In the genomic region with DNA sequence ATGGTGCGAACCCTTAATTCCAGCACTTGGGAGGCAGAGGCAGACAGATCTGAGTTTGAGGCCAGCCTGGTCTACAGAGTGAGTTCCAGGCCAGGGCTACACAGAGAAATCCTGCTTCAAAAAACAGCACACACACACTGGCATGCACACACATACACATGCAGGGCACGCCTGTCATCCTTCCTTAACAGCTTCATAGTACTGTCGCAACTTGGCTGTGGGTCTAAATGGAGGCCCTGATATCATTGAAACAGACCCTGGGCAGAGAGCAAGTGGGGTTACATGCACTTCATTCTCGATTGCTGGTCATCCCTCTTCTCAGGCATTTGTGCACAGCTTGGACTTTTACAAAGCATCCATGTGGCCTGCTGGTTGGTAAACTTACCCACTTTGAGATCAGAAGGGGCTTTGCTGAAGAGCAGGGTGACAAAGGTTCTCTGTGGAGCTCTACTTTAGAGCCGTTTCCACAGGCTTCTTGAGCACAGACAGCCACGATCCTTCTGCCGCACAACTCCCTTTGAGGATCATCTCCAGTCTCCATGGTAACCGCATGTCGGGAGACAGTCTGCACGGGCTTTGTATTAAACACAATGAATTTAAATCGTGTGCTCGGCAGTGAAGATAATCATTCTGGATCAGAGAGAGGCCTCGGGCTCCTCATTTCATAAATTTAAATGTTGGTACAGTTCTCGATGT, we compare ENCODE assay signal across 10 mouse cellular contexts. TPM values are rescaled to one million over a fixed set of nuclear protein-coding genes. Genes with fewer than 3 reads are reported as not detected.
DNase-seq lines count a peak whose midpoint lies in the region; ATAC-seq and TF ChIP-seq lines count a peak whose summit lies in the region.
"Had no signal": no experiment of that assay in that cellular context is flagged by ENCODE, and none has a peak within 500 bp of the region (broad histone marks: within the 10 kb centered on the region; RNA-seq: fewer than 3 reads in every experiment).

No protein-coding gene starts in this region.

- TF ChIP-seq CTCF in brain, embryonic 14.5 days (IDR thresholded peaks at IDR 0.05; ENCODE audit: borderline replicate concordance, extremely low read depth, insufficient read depth, insufficient read length): no peak

- intact Hi-C loops in gastrocnemius, postnatal 36 days (cut with DNase I): no loop called here

- no peaks in the 10 kb centered on the region for H3K9me3 ChIP-seq in embryonic facial prominence, embryonic 13.5 days
- H3K9me3 ChIP-seq in embryonic facial prominence, embryonic 10.5 days: no peaks in the 10 kb centered on the region
- H3K9me3 ChIP-seq in hindbrain, embryonic 13.5 days: no peaks in the 10 kb centered on the region
- no peaks in the 10 kb centered on the region for H3K9me3 ChIP-seq in midbrain, embryonic 15.5 days

- no peaks in the 10 kb centered on the region for H3K27me3 ChIP-seq in embryonic facial prominence, embryonic 13.5 days
- H3K27me3 ChIP-seq in embryonic facial prominence, embryonic 10.5 days (replicated peaks; ENCODE audit: low read depth, poor library complexity, severe bottlenecking): no peaks in the 10 kb centered on the region
- H3K27me3 ChIP-seq in hindbrain, embryonic 13.5 days: no peaks in the 10 kb centered on the region
- no peaks in the 10 kb centered on the region for H3K27me3 ChIP-seq in midbrain, embryonic 15.5 days (replicated peaks)

- DNase-seq in embryonic facial prominence, embryonic 10.5 days (ENCODE audit: low spot score): no peak
- DNase-seq in brain, embryonic 14.5 days (ENCODE audit: low read depth): peak; percentile 96
- no peak for DNase-seq in thymus, postnatal 25 days
- no peak for DNase-seq in ovary, postnatal 14 days (ENCODE audit: low spot score)
- no peak for DNase-seq in gastrocnemius, postnatal 36 days
- DNase-seq: gastrocnemius, postnatal 14 days had no signal

- no peak for ATAC-seq in embryonic facial prominence, embryonic 13.5 days (ENCODE audit: insufficient number of reproducible peaks, insufficient read depth, low FRiP score, low TSS enrichment, low read depth)
- ATAC-seq in hindbrain, embryonic 13.5 days (ENCODE audit: low FRiP score): peak; percentile 85
- peak; percentile 90 for ATAC-seq in midbrain, embryonic 15.5 days (replicated peaks)

- H3K4me1 ChIP-seq in embryonic facial prominence, embryonic 13.5 days: peaks cover 12% of the 10 kb centered on the region; the same call in 1 of the 2 replicates
- H3K4me1 ChIP-seq in embryonic facial prominence, embryonic 10.5 days: peaks cover 18% of the 10 kb centered on the region
- H3K4me1 ChIP-seq in hindbrain, embryonic 13.5 days (replicated peaks): peaks cover 58% of the 10 kb centered on the region
- H3K4me1 ChIP-seq in midbrain, embryonic 15.5 days: peaks cover 58% of the 10 kb centered on the region

- no peak for TF ChIP-seq POLR2A in brain, embryonic 14.5 days (IDR thresholded peaks at IDR 0.05; ENCODE audit: borderline replicate concordance, extremely low read depth, insufficient read depth, insufficient read length, poor library complexity, severe bottlenecking)

- H3K4me2 ChIP-seq in embryonic facial prominence, embryonic 13.5 days: no peak overlapping the region
- peak overlapping the region; percentile 28 for H3K4me2 ChIP-seq in hindbrain, embryonic 13.5 days
- H3K4me2 ChIP-seq in midbrain, embryonic 15.5 days: peak overlapping the region; percentile 39

- WGBS in embryonic facial prominence, embryonic 13.5 days: 54% methylated on average over 14 of the region's 14 CpGs
- 80% methylated on average over 14 of the region's 14 CpGs for WGBS in embryonic facial prominence, embryonic 10.5 days
- WGBS in hindbrain, embryonic 13.5 days: 24% methylated on average over 14 of the region's 14 CpGs
- WGBS in midbrain, embryonic 15.5 days: 13% methylated on average over 14 of the region's 14 CpGs

- H3K9ac ChIP-seq in embryonic facial prominence, embryonic 13.5 days: peak overlapping the region; percentile 21; the same call in 1 of the 2 replicates
- peak overlapping the region; percentile 43 for H3K9ac ChIP-seq in hindbrain, embryonic 13.5 days
- peak overlapping the region; percentile 36 for H3K9ac ChIP-seq in midbrain, embryonic 15.5 days

- H3K27ac ChIP-seq in embryonic facial prominence, embryonic 13.5 days: no peak overlapping the region
- H3K27ac ChIP-seq in embryonic facial prominence, embryonic 10.5 days (replicated peaks): no peak overlapping the region
- peak overlapping the region; percentile 93 for H3K27ac ChIP-seq in hindbrain, embryonic 13.5 days
- peak overlapping the region; percentile 93 for H3K27ac ChIP-seq in midbrain, embryonic 15.5 days
- H3K27ac ChIP-seq: left cerebral cortex, adult 2 months had no signal

- H3K36me3 ChIP-seq in embryonic facial prominence, embryonic 13.5 days: no peaks in the 10 kb centered on the region
- H3K36me3 ChIP-seq in embryonic facial prominence, embryonic 10.5 days (replicated peaks): peaks cover 17% of the 10 kb centered on the region
- peaks cover 16% of the 10 kb centered on the region for H3K36me3 ChIP-seq in hindbrain, embryonic 13.5 days
- H3K36me3 ChIP-seq in midbrain, embryonic 15.5 days (replicated peaks): no peaks in the 10 kb centered on the region

- no peak overlapping the region for H3K4me3 ChIP-seq in embryonic facial prominence, embryonic 13.5 days
- no peak overlapping the region for H3K4me3 ChIP-seq in embryonic facial prominence, embryonic 10.5 days
- no peak overlapping the region for H3K4me3 ChIP-seq in hindbrain, embryonic 13.5 days
- no peak overlapping the region for H3K4me3 ChIP-seq in midbrain, embryonic 15.5 days
- H3K4me3 ChIP-seq: left cerebral cortex, adult 2 months had no signal

RNA-seq across cellular contexts. Expression of gene Mapre3, which starts 51.5 kb away (rescaled TPM):
- polyA plus RNA-seq in embryonic facial prominence, embryonic 13.5 days (2015; fragmentation: Nextera tagmentation; extraction: Ambion mirVana): 23.9 and 25.8 TPM in 2 replicates
- polyA plus RNA-seq in embryonic facial prominence, embryonic 10.5 days (2016; fragmentation: Nextera tagmentation; extraction: Ambion mirVana): 15.2 and 15.5 TPM in 2 replicates
- polyA plus RNA-seq in brain, embryonic 14.5 days (2012; rRNA removed): 163 and 172 TPM in 2 replicates
- polyA plus RNA-seq in hindbrain, embryonic 13.5 days (2015; fragmentation: Nextera tagmentation; extraction: Ambion mirVana): 108 and 115 TPM in 2 replicates
- polyA plus RNA-seq in midbrain, embryonic 15.5 days (2015; fragmentation: Nextera tagmentation; extraction: Ambion mirVana): 164 and 166 TPM in 2 replicates
- 10 to 100 TPM; 63.1 to 68.1 TPM for total RNA-seq in gastrocnemius, postnatal 36 days (2021)

RNA-seq across cellular contexts. Expression of gene Dpysl5, which starts 51.6 kb away (rescaled TPM):
- 7.5 and 10.4 TPM in 2 replicates for polyA plus RNA-seq in embryonic facial prominence, embryonic 13.5 days (2015; fragmentation: Nextera tagmentation; extraction: Ambion mirVana)
- polyA plus RNA-seq in embryonic facial prominence, embryonic 10.5 days (2016; fragmentation: Nextera tagmentation; extraction: Ambion mirVana): 32.8 and 39.6 TPM in 2 replicates
- 368 and 444 TPM in 2 replicates for polyA plus RNA-seq in brain, embryonic 14.5 days (2012; rRNA removed)
- polyA plus RNA-seq in hindbrain, embryonic 13.5 days (2015; fragmentation: Nextera tagmentation; extraction: Ambion mirVana): 180 and 199 TPM in 2 replicates
- polyA plus RNA-seq in midbrain, embryonic 15.5 days (2015; fragmentation: Nextera tagmentation; extraction: Ambion mirVana): 280 and 293 TPM in 2 replicates
- total RNA-seq in gastrocnemius, postnatal 36 days (2021): 1 to 10 TPM; 1.4 to 2.2 TPM

Comparison
In these comparisons a context has a peak if more than half of its experiments do, and no peak if none do; other contexts are left out.
1. H3K27ac ChIP-seq: peak in hindbrain, embryonic 13.5 days (single experiment) and midbrain, embryonic 15.5 days (single experiment); none in embryonic facial prominence, embryonic 13.5 days (single experiment) and embryonic facial prominence, embryonic 10.5 days (single experiment).
2. Peak in every context shown above with its lines, with median percentiles within 50 percentile points of each other: H3K9ac ChIP-seq.